Mouse (Mus musculus) testis, postnatal 14 days (tissue): ENCODE measurements at regions not wholly inside any gene's neighbourhood (a gene's known extent, or its start where the extent isn't known, plus 50 kb on each side); places are given as distances from the start of the nearest gene placed in this dataset.
"Not testable (repeated sequence)": the region's sequence is repeated elsewhere in the genome, so short reads cannot be mapped to it uniquely, and the experiment has no call there.

ENCODE experiments used
- DNase-seq: peaks from one replicate; pipeline ENCODE4 v3.0.0; 2021; ENCODE audit warnings: low spot score

- DNase-seq = no peak
These were observed 108.3 kb upstream of the Dyrk2 start for GRCm38 (mm10) chr10:118978181-118978743.

GRCm38 (mm10) chr10:118976447-118976846 is 106.4 kb upstream of the Dyrk2 start:
- no peak for DNase-seq

- no peak for DNase-seq
These were observed 105.8 kb upstream of the Dyrk2 start for GRCm38 (mm10) chr10:118975772-118976171.

- DNase-seq = no peak
These were observed 103.3 kb upstream of the Dyrk2 start for GRCm38 (mm10) chr10:118973324-118973723.

- DNase-seq = no peak
These were observed 102.6 kb upstream of the Dyrk2 start for GRCm38 (mm10) chr10:118972626-118973025.

GRCm38 (mm10) chr10:118970457-118971175 is 100.6 kb upstream of the Dyrk2 start:
- no peak for DNase-seq

GRCm38 (mm10) chr10:118961713-118962181 is 91.7 kb upstream of the Dyrk2 start:
- no peak for DNase-seq

GRCm38 (mm10) chr10:118960076-118960475 is 90.1 kb upstream of the Dyrk2 start:
- DNase-seq = no peak

- no peak for DNase-seq
These were observed 89.6 kb upstream of the Dyrk2 start for GRCm38 (mm10) chr10:118959623-118960022.

GRCm38 (mm10) chr10:118956352-118956751 is 86.3 kb upstream of the Dyrk2 start:
- no peak for DNase-seq

GRCm38 (mm10) chr10:118953440-118953839 is 83.4 kb upstream of the Dyrk2 start:
- DNase-seq = no peak

GRCm38 (mm10) chr10:118952756-118953155 is 82.7 kb upstream of the Dyrk2 start:
- no peak for DNase-seq

- DNase-seq = no peak
These were observed 77.7 kb upstream of the Dyrk2 start for GRCm38 (mm10) chr10:118947724-118948123.

GRCm38 (mm10) chr10:118947016-118947674 is 77.1 kb upstream of the Dyrk2 start:
- no peak for DNase-seq

GRCm38 (mm10) chr10:118927316-118927715 is 57.3 kb upstream of the Dyrk2 start:
- no peak for DNase-seq

- no peak for DNase-seq
These were observed 53.6 kb upstream of the Dyrk2 start for GRCm38 (mm10) chr10:118923473-118924185.

GRCm38 (mm10) chr10:118922120-118922519 is 52.1 kb upstream of the Dyrk2 start:
- not testable (repeated sequence) for DNase-seq
